Mouse (Mus musculus): ENCODE results near the gene Nwd1.

DNA sequence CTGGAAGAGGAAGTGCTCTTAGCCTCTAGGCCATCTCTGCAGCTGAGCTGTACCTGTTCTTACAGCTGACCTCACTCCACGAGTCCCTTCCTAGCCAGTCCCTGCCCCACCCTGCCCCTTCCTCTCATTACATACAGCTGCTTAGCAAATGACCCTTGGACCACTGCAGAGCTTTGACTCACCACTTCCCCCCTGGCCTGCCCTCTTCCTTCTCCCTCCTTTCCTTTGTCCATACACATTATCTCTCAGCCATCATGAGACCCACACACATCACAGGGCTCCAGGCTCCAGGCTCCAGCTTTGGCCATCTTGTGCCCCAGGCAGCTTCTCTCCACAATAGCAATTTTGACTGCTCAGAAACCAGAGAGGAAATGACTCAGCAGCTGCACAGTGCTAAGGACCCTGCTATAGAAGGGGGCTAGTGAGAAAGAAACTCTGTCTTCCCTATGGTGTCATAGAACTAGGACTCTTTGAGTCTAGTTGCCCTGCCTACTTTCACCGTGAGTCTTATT, 36.6 kb downstream of the Nwd1 start:
- no peak for TF ChIP-seq POLR2A (IDR thresholded peaks at IDR 0.05; ENCODE audit: low read depth, low read length)
- TF ChIP-seq CTCF (IDR thresholded peaks at IDR 0.05; ENCODE audit: extremely low read depth, insufficient read length, insufficient replicate concordance, low read depth, low read length): no peak
